Mouse (Mus musculus): ENCODE data around the gene Rfc1. TPM values are rescaled to one million over a fixed set of nuclear protein-coding genes. Genes with fewer than 3 reads are reported as not detected.

Gene Rfc1
- total and polyA plus RNA-seq, 3 experiments: 50.2 to 2,723 (median 51.5) TPM

GRCm38 (mm10) chr5:65224056-65224455 is 111.4 kb downstream of the Rfc1 start:
- Histone ChIP-seq H3K27me3 (ENCODE audit: control insufficient read depth in 1 of 2, insufficient read depth in 2 of 2, low read length in 2 of 2) (no peaks in the 10 kb centered on the region), H3K4me3 (ENCODE audit: control insufficient read depth in 1 of 2, insufficient read depth in 1 of 2, low read depth in 2 of 2, low read length in 2 of 2) (no peak overlapping the region), H3K4me1 (ENCODE audit: control insufficient read depth in 1 of 2, insufficient read depth in 2 of 2, low read length in 2 of 2) (no peaks in the 10 kb centered on the region), H3K9me3 (replicated peaks; ENCODE audit: insufficient read depth, low read length) (no peaks in the 10 kb centered on the region), H3K36me3 (ENCODE audit: control insufficient read depth in 1 of 2, insufficient read depth in 2 of 2, low read length in 2 of 2) (no peaks in the 10 kb centered on the region), H3K27ac (ENCODE audit: control insufficient read depth, low read depth, low read length) (no peak overlapping the region), H3K9ac (ENCODE audit: control insufficient read depth, low read depth, low read length, poor library complexity, severe bottlenecking) (no peak overlapping the region), H3K79me2 (ENCODE audit: control insufficient read depth, insufficient read depth, low read length, poor library complexity) (no peaks in the 10 kb centered on the region)
- TF ChIP-seq MAZ (IDR thresholded peaks at IDR 0.05; ENCODE audit: low read depth, low read length) (no peak), GATA1 (IDR thresholded peaks at IDR 0.05; ENCODE audit: low read depth, low read length) (no peak), MAX (IDR thresholded peaks at IDR 0.05; ENCODE audit: low read length) (no peak), USF2 (IDR thresholded peaks at IDR 0.05; ENCODE audit: borderline replicate concordance in 1 of 2, insufficient read depth in 1 of 2, low read depth in 1 of 2, low read length in 2 of 2) (no peak), SIN3A (IDR thresholded peaks at IDR 0.05; ENCODE audit: low read length) (no peak), E2F4 (IDR thresholded peaks at IDR 0.05; ENCODE audit: borderline replicate concordance, low read depth, low read length) (no peak), ZNF384 (IDR thresholded peaks at IDR 0.05; ENCODE audit: low read depth, low read length) (no peak), USF1 (IDR thresholded peaks at IDR 0.05; ENCODE audit: low read depth, low read length) (no peak), POLR2AphosphoS5 (IDR thresholded peaks at IDR 0.05; ENCODE audit: borderline replicate concordance, low read depth, low read length) (no peak), CTCF (IDR thresholded peaks at IDR 0.05 in 2 of 3, conservative IDR thresholded peaks at IDR 0.05 in 1 of 3; ENCODE audit: control insufficient read depth in 1 of 3, insufficient read depth in 1 of 3, low read depth in 2 of 3, low read length in 3 of 3, poor library complexity in 1 of 3, severe bottlenecking in 1 of 3) (no peak)
- DNase-seq (ENCODE audit: low read depth, low spot score): no peak

GRCm38 (mm10) chr5:65221037-65221436 is 114.4 kb downstream of the Rfc1 start:
- no peak overlapping the region for H3K27ac ChIP-seq (ENCODE audit: control insufficient read depth, low read depth, low read length)
- no peak overlapping the region for H3K4me3 ChIP-seq (ENCODE audit: control insufficient read depth in 1 of 2, insufficient read depth in 1 of 2, low read depth in 2 of 2, low read length in 2 of 2)
- no peak for TF ChIP-seq GATA1 (IDR thresholded peaks at IDR 0.05; ENCODE audit: low read depth, low read length)
- no peak for TF ChIP-seq MAZ (IDR thresholded peaks at IDR 0.05; ENCODE audit: low read depth, low read length)
- TF ChIP-seq ZC3H11A (IDR thresholded peaks at IDR 0.05; ENCODE audit: low read depth, low read length): no peak
- no peak for TF ChIP-seq USF1 (IDR thresholded peaks at IDR 0.05; ENCODE audit: low read depth, low read length)
- no peak for TF ChIP-seq BHLHE40 (IDR thresholded peaks at IDR 0.05; ENCODE audit: borderline replicate concordance, low read depth, low read length)
- TF ChIP-seq SIN3A (IDR thresholded peaks at IDR 0.05; ENCODE audit: low read length): no peak
- no peak for TF ChIP-seq CHD2 (IDR thresholded peaks at IDR 0.05; ENCODE audit: low read length)
- no peak for TF ChIP-seq NELFE (IDR thresholded peaks at IDR 0.05; ENCODE audit: low read depth, low read length)
- TF ChIP-seq RAD21 (IDR thresholded peaks at IDR 0.05; ENCODE audit: low read depth, low read length): no peak
- TF ChIP-seq ZMIZ1 (IDR thresholded peaks at IDR 0.05; ENCODE audit: low read depth, low read length): no peak
- no peak for TF ChIP-seq USF2 (IDR thresholded peaks at IDR 0.05; ENCODE audit: borderline replicate concordance in 1 of 2, insufficient read depth in 1 of 2, low read depth in 1 of 2, low read length in 2 of 2)
- no peak for TF ChIP-seq MYC (IDR thresholded peaks at IDR 0.05; ENCODE audit: low read depth, low read length)
- TF ChIP-seq SMC3 (IDR thresholded peaks at IDR 0.05; ENCODE audit: low read depth, low read length): no peak

More at GRCm38 (mm10) chr5:65221037-65221436, 114.4 kb downstream of the Rfc1 start:
- DNase-seq (ENCODE audit: low read depth, low spot score): no peak
- H3K9me3 ChIP-seq (replicated peaks; ENCODE audit: insufficient read depth, low read length): no peaks in the 10 kb centered on the region
- no peak overlapping the region for H3K9ac ChIP-seq (ENCODE audit: control insufficient read depth, low read depth, low read length, poor library complexity, severe bottlenecking)
- H3K27me3 ChIP-seq (ENCODE audit: control insufficient read depth in 1 of 2, insufficient read depth in 2 of 2, low read length in 2 of 2): no peaks in the 10 kb centered on the region
- no peaks in the 10 kb centered on the region for H3K4me1 ChIP-seq (ENCODE audit: control insufficient read depth in 1 of 2, insufficient read depth in 2 of 2, low read length in 2 of 2)
- H3K36me3 ChIP-seq (ENCODE audit: control insufficient read depth in 1 of 2, insufficient read depth in 2 of 2, low read length in 2 of 2): no peaks in the 10 kb centered on the region
- H3K79me2 ChIP-seq (ENCODE audit: control insufficient read depth, insufficient read depth, low read length, poor library complexity): no peaks in the 10 kb centered on the region
